Mouse (Mus musculus) heart, embryonic 16.5 days (tissue): ENCODE measurements around the gene Cenpa. TPM values are rescaled to one million over a fixed set of nuclear protein-coding genes. Genes with fewer than 3 reads are reported as not detected.

Source experiments
- ATAC-seq: fragments of 200-750 bp; cut with Nextera tagmentation; replicated peaks from 2 replicates; pipeline ENCODE4 v1.8.0; 2017; ENCODE audit warnings: moderate number of reproducible peaks; ENCODE audit not compliant: insufficient read depth, low FRiP score; ENCODE audit errors: extremely low read depth
- H3K27ac ChIP-seq: fragments of 300-500 bp; sonication (generic); 2 replicates; pipeline ENCODE4 v1.5.1; 2014; ENCODE audit warnings: mild to moderate bottlenecking, low read length, control low read depth, moderate library complexity
- H3K27me3 ChIP-seq: fragments of 300-500 bp; sonication (generic); 2 replicates; pipeline ENCODE4 v1.6.1; 2014; ENCODE audit warnings: low read length, mixed read lengths; ENCODE audit not compliant: control insufficient read depth, insufficient read depth
- H3K36me3 ChIP-seq: fragments of 300-500 bp; sonication (generic); 2 replicates; pipeline ENCODE4 v1.6.1; 2014; ENCODE audit not compliant: control insufficient read depth, insufficient read depth
- H3K4me1 ChIP-seq: fragments of 300-500 bp; sonication (generic); 2 replicates; pipeline ENCODE4 v1.6.1; 2014; ENCODE audit warnings: low read length, mixed read lengths; ENCODE audit not compliant: control insufficient read depth, insufficient read depth
- H3K4me2 ChIP-seq: fragments of 300-500 bp; sonication (generic); 2 replicates; pipeline ENCODE4 v1.6.1; 2014; ENCODE audit warnings: low read depth, mild to moderate bottlenecking, control low read depth, low read length
- H3K4me3 ChIP-seq: fragments of 300-500 bp; sonication (generic); 2 replicates; pipeline ENCODE4 v1.5.1; 2014; ENCODE audit warnings: mild to moderate bottlenecking, control low read depth, low read length
- H3K9ac ChIP-seq: fragments of 300-500 bp; sonication (generic); 2 replicates; pipeline ENCODE4 v1.6.1; 2014; ENCODE audit warnings: low read length, control low read depth
- H3K9me3 ChIP-seq: fragments of 300-500 bp; sonication (generic); replicated peaks from 2 replicates; pipeline ENCODE4 v1.6.1; 2016; ENCODE audit warnings: low read length; ENCODE audit not compliant: control insufficient read depth
- WGBS: fragments of 180-500 bp; shearing (Covaris S2); extraction: QIAGEN DNeasy Blood & Tissue Kit; methylation state at CpG from one replicate; pipeline ENCODE4 v1.1.7; 2014; 5-methylcytosine and 5-hydroxymethylcytosine counted together
- polyA plus RNA-seq: library from polyadenylated mRNA; unstranded; fragments of >200 nt; fragmentation: Nextera tagmentation; extraction: Ambion mirVana; gene quantifications from 2 replicates; pipeline ENCODE4 v1.2.1, GENCODE M21; 2015

Gene Cenpa
- polyA plus RNA-seq, 1 experiment from 2014 or later = 210 TPM

GRCm38 (mm10) chr5:30632134-30632533 lies 34.4 kb upstream of the Cenpa start:
- Histone ChIP-seq H3K4me1 (peaks cover 4% of the 10 kb centered on the region; the same call in 1 of the 2 replicates), H3K27me3 (no peaks in the 10 kb centered on the region), H3K9ac (no peak overlapping the region), H3K4me2 (no peak overlapping the region), H3K4me3 (no peak overlapping the region), H3K27ac (no peak overlapping the region), H3K36me3 (no peaks in the 10 kb centered on the region), H3K9me3 (no peaks in the 10 kb centered on the region)
- WGBS = 28% methylated on average over 1 of the region's 1 CpGs
- ATAC-seq = no peak

- H3K9me3 ChIP-seq = no peaks in the 10 kb centered on the region
- WGBS = 44% methylated on average over 7 of the region's 7 CpGs
- H3K4me3 ChIP-seq = no peak overlapping the region
- 0 out of 2 replicates have a peak, but pooled peaks cover 3% of the 10 kb centered on the region for H3K4me1 ChIP-seq
- H3K36me3 ChIP-seq = no peaks in the 10 kb centered on the region
- H3K4me2 ChIP-seq = no peak overlapping the region
- no peaks in the 10 kb centered on the region for H3K27me3 ChIP-seq
- H3K9ac ChIP-seq = no peak overlapping the region
- no peak for ATAC-seq
- no peak overlapping the region for H3K27ac ChIP-seq
These were observed 29.6 kb upstream of the Cenpa start for GRCm38 (mm10) chr5:30636994-30637393.

GRCm38 (mm10) chr5:30638041-30638440 lies 28.5 kb upstream of the Cenpa start:
- H3K4me2 ChIP-seq = no peak overlapping the region
- H3K9me3 ChIP-seq = no peaks in the 10 kb centered on the region
- H3K27me3 ChIP-seq = no peaks in the 10 kb centered on the region
- no peak overlapping the region for H3K4me3 ChIP-seq
- peak; percentile 75; the same call in 1 of the 2 replicates for ATAC-seq
- H3K27ac ChIP-seq = no peak overlapping the region
- no peaks in the 10 kb centered on the region; the same call in 1 of the 2 replicates for H3K4me1 ChIP-seq
- H3K36me3 ChIP-seq = no peaks in the 10 kb centered on the region
- H3K9ac ChIP-seq = no peak overlapping the region
- WGBS = 2% methylated on average over 6 of the region's 6 CpGs

- Histone ChIP-seq H3K9ac (no peak overlapping the region), H3K9me3 (no peaks in the 10 kb centered on the region), H3K36me3 (no peaks in the 10 kb centered on the region), H3K27me3 (no peaks in the 10 kb centered on the region), H3K4me3 (no peak overlapping the region), H3K4me2 (no peak overlapping the region), H3K27ac (peak overlapping the region; percentile 22), H3K4me1 (peaks cover 24% of the 10 kb centered on the region)
- ATAC-seq = no peak
- 43% methylated on average over 5 of the region's 5 CpGs for WGBS
These were observed 22.9 kb upstream of the Cenpa start for GRCm38 (mm10) chr5:30643477-30644179.

- H3K4me2 ChIP-seq = no peak overlapping the region
- no peak overlapping the region for H3K9ac ChIP-seq
- H3K4me3 ChIP-seq = no peak overlapping the region
- H3K27me3 ChIP-seq = no peaks in the 10 kb centered on the region
- no peak for ATAC-seq
- peaks cover 29% of the 10 kb centered on the region for H3K4me1 ChIP-seq
- no peaks in the 10 kb centered on the region for H3K36me3 ChIP-seq
- no peaks in the 10 kb centered on the region for H3K9me3 ChIP-seq
- 69% methylated on average over 2 of the region's 2 CpGs for WGBS
- H3K27ac ChIP-seq = no peak overlapping the region
These were observed 20.5 kb upstream of the Cenpa start for GRCm38 (mm10) chr5:30646036-30646435.

- H3K27me3 ChIP-seq = no peaks in the 10 kb centered on the region
- peak overlapping the region; percentile 79 for H3K4me2 ChIP-seq
- H3K4me1 ChIP-seq = peaks cover 29% of the 10 kb centered on the region
- H3K36me3 ChIP-seq = no peaks in the 10 kb centered on the region
- 13% methylated on average over 9 of the region's 9 CpGs for WGBS
- H3K9ac ChIP-seq = peak overlapping the region; percentile 87
- no peak for ATAC-seq
- H3K4me3 ChIP-seq = peak overlapping the region; percentile 90
- H3K27ac ChIP-seq = peak overlapping the region; percentile 52
- H3K9me3 ChIP-seq = no peaks in the 10 kb centered on the region
These were observed 19.2 kb upstream of the Cenpa start for GRCm38 (mm10) chr5:30647396-30647795.

GRCm38 (mm10) chr5:30647815-30648560 lies 18.6 kb upstream of the Cenpa start, which contains the start of gene Slc35f6:
Slc35f6 (plus strand) TSS chr5:30647933.
- Histone ChIP-seq H3K4me1 (peaks cover 29% of the 10 kb centered on the region), H3K27ac (peak within 1 kb of the TSS; percentile 52), H3K9me3 (no peaks in the 10 kb centered on the region), H3K36me3 (0 out of 2 replicates have a peak, but pooled peaks cover 2% of the 10 kb centered on the region), H3K27me3 (no peaks in the 10 kb centered on the region), H3K4me2 (peak within 1 kb of the TSS; percentile 79), H3K4me3 (peak within 1 kb of the TSS; percentile 90), H3K9ac (peak within 1 kb of the TSS; percentile 87)
- WGBS = under 1% methylated on average over 38 of the region's 38 CpGs
- peak; percentile 92 for ATAC-seq

- no peak for ATAC-seq
- H3K4me2 ChIP-seq = no peak overlapping the region
These were observed 17.0 kb upstream of the Cenpa start for GRCm38 (mm10) chr5:30649558-30649957.

GRCm38 (mm10) chr5:30650756-30651155 lies 15.8 kb upstream of the Cenpa start:
- no peak for ATAC-seq
- H3K4me3 ChIP-seq = no peak overlapping the region
- 71% methylated on average over 3 of the region's 3 CpGs for WGBS
- no peak overlapping the region for H3K27ac ChIP-seq
- no peaks in the 10 kb centered on the region for H3K27me3 ChIP-seq
- peaks cover 19% of the 10 kb centered on the region for H3K4me1 ChIP-seq
- H3K9me3 ChIP-seq = no peaks in the 10 kb centered on the region
- H3K36me3 ChIP-seq = peaks cover 6% of the 10 kb centered on the region
- no peak overlapping the region for H3K9ac ChIP-seq
- H3K4me2 ChIP-seq = no peak overlapping the region

More at GRCm38 (mm10) chr5:30649558-30649957, 17.0 kb upstream of the Cenpa start:
- Histone ChIP-seq H3K4me1 (peaks cover 16% of the 10 kb centered on the region), H3K27me3 (no peaks in the 10 kb centered on the region), H3K4me3 (no peak overlapping the region), H3K36me3 (0 out of 2 replicates have a peak, but pooled peaks cover 2% of the 10 kb centered on the region), H3K9ac (no peak overlapping the region), H3K27ac (no peak overlapping the region), H3K9me3 (no peaks in the 10 kb centered on the region)
- WGBS = 67% methylated on average over 4 of the region's 4 CpGs
